Mouse (Mus musculus) naive thymus-derived CD4-positive, alpha-beta T cell, adult 2 months (primary cell): Measurements from ENCODE around the gene Lrrc4.

Experiments
- DNase-seq: peaks from one replicate; pipeline ENCODE4 v3.0.0-alpha.2; 2011; ENCODE audit warnings: low read depth

Gene Lrrc4

DNA sequence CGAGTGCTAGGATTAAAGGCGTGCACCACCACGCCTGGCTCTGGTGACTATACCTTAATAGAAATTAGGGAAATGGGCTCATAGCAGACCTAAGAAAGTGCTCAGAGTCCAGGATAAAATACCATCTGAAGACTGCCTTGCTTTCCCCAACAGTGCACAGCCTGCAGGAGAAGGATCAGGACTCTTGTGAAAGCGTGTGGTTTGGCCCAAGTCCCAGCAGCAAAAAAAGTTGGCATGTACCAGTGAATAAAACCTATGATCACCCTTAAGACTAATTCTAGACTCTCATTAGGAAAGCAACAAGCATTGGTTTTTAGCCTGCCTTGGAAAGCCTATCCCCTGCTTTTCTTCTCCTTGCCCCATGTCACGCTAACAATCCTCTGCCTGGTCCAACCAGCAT lies 7.7 kb downstream of the Lrrc4 start:
- no peak for DNase-seq

DNA sequence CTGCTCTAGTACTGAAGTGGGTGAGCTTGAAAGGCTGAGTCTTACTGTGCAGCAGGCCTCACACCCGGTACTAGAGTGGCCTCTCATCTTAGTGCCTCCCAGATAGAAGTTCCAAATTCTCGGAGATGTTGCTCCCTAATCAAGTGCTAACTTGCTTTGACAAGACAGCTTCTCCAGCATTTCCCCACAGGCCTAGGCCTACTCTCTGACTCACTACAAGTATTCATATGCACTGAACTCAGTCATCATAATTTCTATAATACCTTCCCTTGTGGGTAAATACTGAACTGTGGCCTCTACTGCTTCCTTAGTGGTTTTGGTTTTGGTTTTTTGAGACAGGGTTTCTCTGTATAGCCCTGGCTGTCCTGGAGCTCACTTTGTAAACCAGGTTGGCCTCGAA lies 8.2 kb downstream of the Lrrc4 start:
- DNase-seq, result no peak

DNA sequence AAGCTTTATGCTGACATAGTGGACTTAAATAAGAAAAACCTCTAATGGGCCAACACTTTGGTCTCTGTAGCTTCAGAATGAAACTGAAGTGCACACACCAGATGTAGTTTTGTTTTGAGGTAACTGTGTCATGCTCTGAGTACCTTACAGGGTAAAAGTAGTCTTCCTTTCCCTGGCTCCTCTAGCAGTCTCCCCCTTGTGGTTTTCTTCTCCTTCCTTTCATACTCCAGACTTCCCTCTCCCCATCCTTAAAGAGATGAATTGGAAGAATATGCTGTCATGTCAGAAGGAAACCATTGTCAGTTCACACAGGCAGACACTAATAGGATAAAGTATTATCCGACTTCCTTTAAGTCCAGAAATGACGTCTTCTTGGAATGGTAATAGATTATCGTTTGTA lies 9.3 kb downstream of the Lrrc4 start:
- DNase-seq, result no peak

DNA sequence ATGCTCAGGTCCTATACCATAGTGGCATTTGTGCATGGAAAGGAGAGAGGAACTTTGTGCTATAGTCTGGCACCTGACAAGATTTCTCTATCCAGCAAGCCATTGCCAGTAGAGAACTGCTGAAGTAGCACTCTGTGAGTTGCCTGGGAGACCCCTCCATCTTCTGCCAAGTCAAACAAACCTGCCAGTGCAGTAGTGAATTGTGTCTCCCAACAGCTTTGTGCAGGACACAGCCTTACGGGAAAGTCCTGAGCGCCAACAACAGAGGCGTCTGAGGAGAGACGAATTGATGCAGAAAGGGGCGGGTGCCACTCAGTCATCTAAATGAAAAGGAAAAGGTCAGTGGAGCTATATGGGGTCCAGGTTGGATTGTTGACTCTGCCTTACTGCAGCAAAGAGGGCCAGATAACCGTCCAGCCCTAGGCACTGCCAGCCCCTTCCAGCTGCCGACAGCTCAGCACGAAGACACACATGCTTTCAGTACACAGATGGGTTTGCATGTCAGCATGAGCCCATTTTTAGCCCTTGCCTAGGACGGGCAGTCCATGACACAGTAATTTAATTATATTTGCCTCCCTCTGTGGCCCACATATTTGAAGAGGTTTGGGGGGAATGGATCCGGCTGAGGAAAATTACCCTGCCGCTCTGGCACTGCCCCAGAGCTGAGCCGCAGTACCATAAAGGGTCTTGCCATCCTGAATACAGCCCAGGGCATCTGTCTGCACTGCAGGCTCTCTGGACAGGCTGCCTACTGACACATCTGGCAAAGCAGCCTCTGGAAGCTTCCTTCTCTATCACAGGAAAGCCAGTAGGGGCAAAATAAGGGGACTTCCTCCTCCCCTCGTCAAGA lies 11.8 kb downstream of the Lrrc4 start:
- no peak for DNase-seq

DNA sequence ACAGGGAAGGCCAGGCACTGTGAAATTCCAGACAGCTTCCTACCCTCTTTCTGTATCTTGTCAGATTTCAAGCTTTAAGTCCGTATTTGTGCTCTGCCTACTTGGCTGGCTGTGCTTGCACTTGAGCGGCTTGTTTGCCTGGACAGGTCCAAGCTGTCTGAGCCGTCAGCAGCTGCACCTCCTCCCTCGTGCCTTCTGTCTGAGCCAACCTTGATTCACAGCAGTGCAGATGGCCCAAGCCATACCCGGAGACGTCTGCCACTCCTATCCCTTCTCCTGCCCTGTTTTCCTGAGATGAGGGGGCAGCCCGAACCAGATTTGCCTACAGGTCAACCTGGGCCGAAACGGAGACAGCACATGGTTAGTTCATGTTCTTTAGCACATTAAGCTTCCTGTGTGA lies 14.5 kb downstream of the Lrrc4 start:
- no peak for DNase-seq

DNA sequence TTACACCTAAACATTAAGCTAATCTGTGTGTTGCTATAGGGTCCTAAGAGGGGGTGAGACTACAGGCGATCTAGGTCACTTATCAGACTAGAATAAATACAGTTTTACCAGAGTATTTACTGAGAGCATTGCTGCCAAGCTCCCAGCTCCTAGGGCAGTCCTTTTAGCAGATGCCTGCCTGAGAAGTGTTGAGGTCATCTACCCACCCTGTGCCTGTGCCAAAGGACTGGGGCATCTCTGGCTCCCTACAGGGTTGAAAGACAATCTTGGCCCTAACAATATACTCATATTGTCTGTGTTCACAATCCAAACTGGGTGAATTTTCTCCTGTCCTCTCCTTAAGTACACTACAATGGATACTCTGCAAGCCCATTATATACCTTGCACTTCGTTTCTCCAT lies 16.7 kb downstream of the Lrrc4 start:
- DNase-seq, result no peak

DNA sequence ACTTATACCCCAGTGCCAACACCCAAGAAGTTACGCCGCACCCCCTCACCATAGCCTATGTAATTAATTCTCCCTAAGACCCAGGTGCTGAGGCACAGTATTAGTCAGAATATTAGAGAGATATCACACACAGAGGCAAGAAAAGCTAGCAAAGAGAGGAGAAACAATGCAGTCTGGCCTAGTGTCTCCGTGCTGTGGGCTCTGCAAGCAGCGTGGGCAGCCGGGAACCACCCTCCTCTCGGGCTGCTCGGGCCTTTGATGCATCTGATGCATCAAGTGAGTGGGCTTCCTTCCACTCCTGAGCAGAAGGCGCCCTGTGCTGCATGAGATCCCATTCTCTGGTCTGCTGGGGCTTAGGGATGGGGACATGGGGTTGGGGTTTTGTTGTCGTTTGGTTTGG lies 18.5 kb downstream of the Lrrc4 start:
- DNase-seq, result no peak

DNA sequence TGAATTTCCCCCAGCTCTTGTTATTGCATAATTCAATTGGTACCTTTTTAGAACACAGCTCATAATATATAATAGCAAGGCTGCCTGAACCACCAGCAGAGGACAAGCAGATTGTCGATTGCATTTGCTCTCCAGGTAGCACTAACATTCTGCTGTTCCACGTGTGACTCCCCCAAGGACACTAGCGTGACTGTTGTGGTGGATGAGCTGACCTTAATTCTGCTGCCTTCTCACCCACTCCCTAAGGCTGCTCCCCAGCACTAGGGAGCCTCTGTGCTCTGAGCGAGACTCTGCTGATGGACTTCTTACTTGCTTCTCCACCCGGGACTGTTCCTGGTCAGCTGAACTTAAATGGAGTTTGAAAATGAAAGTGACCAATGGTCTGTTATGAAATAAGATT lies 26.8 kb downstream of the Lrrc4 start:
- DNase-seq, result no peak

DNA sequence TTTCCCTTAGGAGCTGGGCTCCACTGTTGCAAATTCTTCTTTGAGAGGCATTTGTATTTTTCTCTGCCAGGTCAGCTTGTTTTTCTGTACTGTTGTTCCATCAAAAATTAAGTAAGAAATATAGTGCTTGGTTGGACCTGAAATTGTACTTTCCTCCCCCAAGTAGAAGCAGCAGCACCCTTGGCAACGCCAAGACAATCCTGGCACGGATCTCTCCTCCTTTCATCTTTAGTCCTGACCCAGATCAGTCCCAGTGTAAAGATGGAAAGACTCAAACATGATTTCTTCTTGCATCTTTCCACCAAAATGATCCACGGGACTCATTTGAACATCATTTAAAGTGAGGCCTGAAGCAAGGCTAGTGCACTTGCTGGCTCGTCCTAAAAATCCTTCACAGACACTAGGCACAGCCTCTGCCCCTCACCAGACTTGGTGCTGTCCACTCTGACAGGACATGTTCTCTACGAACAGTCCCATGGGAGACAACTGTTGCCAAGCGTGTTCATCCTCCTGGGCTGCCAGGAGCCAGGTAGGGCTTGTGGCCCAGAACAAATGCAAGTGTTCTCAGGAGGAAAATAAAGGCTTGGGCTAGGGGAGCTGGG lies 27.8 kb downstream of the Lrrc4 start:
- no peak for DNase-seq

DNA sequence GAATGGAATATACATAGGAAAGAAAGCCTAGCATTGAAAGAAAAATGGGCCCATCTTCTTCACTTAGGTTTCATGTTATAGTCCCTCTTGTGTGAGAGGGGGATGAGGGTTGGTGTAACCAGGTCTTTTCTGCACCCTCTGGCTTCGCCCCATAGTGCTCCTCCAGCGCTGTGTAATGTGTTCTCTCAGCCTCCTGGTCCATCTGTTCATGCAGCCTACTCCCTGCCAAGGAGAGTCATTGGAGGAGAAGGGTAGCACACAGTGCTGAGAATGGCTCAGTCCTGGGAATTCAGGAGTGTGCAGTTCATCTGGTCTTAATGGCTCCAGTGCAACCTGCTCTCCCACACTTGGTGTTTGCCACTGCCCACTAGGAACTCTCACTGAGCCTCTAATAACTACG lies 30.6 kb downstream of the Lrrc4 start:
- DNase-seq, result no peak

DNA sequence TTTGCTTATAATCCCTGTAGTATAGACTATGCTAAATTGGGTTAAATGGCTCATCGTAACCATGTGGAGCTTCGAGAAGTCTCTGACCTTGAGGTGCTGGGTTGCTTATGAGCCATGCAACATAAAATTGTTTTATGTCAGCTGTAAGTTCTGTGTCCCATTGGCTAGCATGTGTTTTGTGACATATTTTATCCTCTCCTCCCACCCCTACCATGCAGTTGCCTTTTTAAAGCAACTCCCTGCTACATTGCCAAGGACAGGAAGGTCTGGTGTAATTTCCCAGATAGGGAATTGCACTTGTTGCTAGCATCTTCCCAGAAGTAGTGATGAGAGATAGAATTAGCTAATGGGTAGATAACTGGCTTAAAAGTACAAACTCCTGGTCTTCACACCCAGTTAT lies 31.7 kb downstream of the Lrrc4 start:
- DNase-seq, result no peak

DNA sequence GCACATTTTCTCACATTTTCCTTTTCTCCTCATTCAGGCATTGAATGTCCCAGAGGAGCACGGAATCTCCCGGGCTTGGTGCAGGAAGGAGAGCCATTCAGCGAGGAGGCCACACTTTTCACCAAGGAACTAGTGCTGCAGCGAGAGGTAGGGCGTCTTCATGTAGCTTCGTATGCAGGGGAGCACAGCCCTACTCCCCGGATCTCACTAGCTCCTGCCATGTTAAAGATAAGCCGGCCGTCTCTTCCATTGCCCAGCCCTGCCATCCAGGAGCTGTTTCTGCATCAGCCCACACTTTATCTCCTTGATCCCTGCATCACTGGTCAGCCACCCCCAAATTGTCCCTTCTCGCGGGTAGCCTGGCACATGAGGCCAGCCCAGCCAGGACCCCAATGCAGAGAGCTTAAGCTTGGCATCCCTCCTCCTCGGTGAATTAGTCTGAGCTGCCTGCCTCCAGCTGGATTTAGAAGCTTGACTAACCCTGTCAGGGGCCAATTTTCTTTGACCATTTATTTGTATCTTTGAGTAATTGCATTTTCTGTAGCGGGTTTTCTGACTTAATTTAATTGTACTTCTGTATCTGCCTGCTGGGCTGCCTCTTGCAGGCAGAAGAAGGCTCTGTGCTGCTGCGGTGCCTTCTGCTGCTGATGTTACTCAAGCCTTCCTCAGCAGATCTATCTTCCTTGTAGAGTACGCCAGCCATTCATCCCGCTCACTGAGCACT lies 35.6 kb downstream of the Lrrc4 start:
- no peak for DNase-seq

DNA sequence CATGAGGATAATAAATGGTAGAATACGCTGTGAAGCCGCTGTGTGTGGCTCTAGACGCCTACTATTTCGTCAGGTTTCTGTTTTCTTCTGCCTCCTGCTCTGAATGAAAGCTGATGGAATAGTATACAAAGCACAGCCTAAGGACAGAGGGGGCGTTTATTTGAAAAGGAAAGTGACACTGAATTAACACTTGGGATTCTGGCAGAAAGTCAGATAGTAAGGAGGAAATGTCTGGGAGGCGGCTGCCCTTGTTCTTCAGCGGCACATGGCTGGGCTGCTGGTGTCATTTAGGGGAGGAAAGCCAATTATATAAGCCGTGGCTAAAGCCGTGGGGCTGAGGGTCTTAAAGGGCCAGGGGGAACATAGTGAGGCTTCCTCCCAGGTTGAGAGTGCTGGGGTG lies 36.2 kb downstream of the Lrrc4 start:
- no peak for DNase-seq

DNA sequence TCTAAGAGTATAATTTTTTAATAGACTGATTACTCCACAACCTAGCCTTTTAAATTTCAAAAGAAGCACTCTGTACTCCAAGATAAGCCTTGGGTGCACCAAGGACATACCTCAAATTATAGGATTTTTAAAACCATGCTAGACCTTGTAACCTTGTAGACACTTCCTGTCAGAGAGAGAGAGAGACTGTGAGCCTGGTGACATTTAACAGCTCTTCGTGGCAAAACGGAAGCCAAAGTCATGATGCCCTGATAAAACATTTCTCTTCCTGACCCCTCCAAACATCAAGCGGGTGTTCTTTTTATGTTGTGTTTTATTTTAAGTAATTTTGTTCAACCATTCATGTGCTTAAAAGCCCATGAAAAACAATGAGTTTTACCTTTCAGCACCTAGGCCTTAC lies 39.7 kb downstream of the Lrrc4 start:
- no peak for DNase-seq

DNA sequence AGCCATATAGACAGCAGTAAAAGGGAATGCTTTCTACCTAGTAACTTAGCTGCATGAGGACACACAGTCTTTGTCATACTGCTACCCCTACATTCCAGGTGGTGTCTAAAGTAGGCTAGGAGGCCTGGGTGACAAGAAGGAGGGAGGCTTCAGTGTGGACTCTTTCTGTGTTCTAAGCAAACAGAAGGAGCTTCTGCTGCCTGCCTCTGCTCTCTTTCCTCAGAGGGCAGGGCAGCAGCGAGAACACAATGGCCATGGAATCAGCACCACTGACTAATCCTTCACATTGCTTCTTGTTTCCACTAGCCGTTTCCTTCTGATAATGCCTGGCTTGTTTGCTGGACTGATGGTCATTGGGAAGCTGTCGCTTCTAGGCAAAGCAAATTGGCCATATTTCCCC lies 40.4 kb downstream of the Lrrc4 start:
- no peak for DNase-seq

DNA sequence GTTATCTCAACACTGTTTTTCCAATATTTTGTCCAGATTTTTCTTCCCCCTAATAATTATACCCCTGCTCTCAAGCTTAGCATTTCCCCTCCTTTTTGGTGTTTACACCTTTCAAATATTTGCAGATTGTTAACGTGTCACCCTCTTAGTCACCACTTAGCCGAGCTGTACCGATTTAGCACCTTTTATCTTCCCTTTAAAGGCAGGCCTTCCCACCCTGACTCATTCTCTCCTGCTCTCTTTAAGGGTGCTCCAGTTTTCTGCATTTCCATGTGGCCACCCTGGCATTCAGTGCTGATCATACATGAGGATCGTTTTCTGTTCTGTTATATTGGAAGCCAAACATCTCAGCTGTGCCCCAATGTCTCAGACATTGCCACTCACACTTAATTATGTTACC lies 41.9 kb downstream of the Lrrc4 start:
- no peak for DNase-seq

DNA sequence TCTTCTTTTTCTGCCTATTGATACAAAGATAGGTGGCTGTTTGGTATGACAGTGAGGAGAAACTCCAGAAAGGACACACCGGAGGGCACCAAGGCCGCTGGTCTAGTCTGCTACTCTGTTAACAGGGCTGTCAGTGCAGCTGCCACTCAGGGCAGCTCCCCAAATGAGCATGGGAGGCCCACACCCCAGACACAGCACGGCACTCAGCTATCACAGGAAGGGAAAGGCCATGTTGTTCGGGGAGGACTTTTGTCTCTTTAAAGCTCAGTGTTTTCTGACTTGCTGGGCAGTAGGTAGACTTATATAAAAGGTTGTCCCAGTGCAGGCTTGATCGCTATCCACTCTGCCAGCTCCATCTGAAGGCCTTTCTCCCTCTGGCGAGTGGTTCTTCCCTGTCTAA lies 44.4 kb downstream of the Lrrc4 start:
- no peak for DNase-seq

DNA sequence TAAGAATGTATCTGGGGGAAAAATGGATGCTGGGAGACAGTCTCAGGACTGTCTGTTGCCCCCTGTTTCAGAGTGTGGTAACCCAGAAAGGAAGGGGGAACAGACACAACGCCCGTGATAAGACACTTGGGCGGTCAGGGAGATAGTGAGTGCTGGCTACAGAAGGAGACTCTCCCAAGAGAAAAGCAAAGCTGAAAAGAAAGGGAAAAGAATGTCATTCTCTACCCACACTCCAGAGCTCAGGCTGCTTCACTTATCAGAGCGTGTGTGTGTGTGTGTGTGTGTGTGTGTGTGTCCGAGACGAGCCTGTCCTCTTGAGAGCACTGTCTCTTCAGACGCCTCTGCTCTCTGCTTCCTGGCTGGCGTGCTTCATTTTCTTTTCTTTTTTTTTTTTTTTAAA lies 45.8 kb downstream of the Lrrc4 start:
- DNase-seq, result no peak

DNA sequence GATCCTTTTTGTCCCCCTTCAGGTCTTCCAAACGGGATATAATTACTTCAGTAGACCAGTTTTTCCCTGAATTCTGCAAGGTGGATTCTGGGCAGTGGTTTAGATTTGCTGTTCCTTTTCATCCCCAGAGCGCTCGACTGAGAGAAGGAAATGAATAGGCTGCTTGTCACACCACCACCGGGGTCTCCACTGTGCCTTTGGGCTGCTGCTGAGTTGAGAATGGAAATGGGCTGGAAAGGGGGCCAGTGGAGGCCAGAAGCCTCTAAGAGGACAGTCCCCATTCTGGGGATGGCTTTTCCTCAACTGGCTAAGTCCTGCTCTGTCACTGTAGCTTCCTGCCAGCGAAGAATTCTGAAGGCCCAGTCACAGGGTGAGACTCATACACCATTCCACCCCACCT lies 47.6 kb downstream of the Lrrc4 start:
- DNase-seq, result no peak

DNA sequence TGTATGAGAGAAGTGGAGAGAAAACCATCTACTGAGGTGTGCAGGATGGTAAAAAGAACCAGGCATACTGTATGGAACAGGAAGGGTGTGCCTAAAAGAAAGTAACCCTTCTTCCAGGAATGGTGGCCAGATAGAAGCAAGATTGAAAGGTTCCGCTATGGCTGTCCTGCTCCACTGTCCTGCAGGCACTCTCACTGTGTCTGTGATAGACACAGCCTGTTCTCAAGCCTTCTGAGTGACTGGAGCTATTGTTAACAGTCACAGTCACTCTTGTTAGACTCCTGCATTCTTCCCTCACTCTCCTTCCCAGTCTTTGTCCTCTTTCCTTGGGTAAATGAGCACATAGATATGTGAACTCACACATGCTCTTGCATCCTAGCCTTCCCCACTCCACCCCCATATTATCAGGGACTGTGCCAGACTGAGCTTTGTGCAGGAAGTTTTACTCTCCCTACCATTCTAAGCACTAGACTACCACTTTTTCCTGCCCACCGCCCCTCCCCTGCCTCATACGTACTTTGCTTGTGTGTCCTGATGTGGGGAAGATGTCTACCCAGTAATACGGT lies 48.4 kb downstream of the Lrrc4 start:
- DNase-seq, result no peak

DNA sequence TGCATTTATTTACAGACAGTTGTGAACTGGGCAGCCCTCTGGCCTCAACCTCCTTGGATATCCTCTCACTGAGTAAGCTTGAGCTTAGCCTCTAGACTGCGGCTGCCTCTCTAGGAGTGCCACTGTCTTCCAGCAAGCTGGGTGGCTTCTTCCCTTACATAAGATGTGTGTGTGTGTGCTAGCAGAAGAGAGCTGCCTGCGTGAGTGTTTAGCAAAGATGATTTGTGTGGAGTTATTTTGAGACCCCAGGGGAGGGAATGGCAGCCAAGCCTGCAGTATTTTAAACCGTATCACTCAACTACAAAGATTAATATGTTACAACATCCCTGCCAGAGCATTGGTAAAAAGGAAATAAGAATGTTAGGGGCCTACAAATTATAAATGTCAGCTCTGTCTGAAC lies 49.9 kb downstream of the Lrrc4 start:
- DNase-seq, result no peak

DNA sequence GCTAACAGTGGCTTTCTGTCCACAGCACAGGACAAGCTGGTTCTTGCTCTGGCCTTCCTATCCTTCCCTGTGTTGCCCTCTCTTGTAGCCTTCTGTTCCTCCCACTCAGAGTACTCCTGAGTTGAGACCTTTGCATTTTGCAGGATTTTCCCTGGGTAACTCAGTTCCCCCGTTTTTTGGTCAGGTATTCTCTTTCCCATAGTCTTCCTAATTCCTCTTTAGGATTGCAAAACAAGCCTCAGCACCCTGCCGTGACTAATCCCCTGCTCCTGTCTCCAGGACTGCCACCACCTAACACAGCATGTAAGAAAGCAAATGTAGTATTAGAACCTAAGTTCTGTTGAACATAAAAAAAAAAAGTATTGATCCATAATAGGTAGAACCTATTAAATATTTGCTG lies 60.2 kb downstream of the Lrrc4 start:
- DNase-seq, result no peak

DNA sequence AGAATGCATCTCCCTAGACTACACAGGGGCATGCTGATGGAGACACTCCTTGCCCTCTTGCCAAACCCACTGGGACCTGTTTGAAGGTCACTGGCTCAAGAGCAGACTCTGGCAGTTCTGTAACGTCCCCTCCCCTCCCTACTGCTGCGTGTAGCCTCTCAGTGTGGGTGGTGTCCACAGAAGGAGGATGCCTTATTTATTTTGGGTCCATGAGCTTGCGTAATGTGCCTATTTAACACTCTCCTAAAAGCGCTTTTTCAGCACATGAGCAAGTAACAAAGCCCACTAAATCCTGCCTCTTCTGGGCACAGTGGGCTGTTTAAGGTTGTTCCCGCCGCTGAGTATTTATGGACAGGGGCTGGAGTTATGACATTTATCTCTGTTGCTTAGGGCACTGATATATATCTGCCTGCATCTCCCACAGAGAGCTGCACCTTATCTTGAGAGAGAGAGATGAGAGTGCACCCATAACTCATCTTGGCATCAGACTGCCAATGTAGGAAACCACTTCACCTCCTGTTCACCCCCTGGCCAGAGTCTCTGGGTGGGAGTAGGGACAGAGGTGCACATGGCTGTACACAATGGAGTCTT lies 63.6 kb downstream of the Lrrc4 start:
- no peak for DNase-seq
